Mouse (Mus musculus) urinary bladder, postnatal 25 days (tissue): Measurements from ENCODE around the gene Sapcd1.

Experiments used
- DNase-seq: peaks from one replicate; pipeline ENCODE4 v3.0.0; 2022; ENCODE audit warnings: low spot score

Gene Sapcd1

GRCm38 (mm10) chr17:35027277-35028068 lies at the start of gene Sapcd1:
Gene Sapcd1, minus strand, starts transcription at chr17:35028016.
- no peak for DNase-seq

- DNase-seq: no peak
These were observed 49.5 kb upstream of the Sapcd1 start for GRCm38 (mm10) chr17:35077285-35077684.

DNA sequence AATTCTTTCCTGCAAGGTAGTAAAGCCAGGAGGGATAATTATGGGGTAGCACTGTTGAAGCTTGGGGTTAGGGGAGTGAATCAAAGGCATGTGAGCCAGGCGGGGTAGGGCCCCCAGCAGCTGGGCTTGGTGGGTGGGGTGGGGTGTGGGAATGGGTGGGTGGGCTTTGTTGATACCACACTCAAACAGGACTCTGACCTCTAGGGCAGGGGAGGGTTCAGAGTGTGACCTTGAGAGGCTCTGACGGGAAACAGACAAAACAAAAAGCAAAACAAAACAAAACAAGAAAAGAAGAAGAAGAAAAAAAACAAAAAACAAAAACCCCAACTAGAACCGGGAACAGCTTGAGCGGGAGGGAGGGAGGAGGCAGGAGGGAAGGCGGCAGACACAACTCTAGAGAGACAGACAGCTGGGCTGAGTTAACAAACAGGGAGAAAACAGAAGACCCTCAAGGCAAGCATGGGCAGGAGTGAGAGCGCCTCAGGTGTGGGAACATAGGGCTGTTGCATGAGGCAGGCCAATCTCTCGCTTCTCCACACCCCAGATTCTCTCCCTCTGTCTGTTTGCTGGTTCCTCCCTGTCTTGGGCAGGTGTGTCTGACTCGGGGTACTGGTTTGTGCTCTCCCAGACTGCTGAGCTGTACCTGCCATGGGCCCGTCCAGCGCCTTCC lies 48.8 kb upstream of the Sapcd1 start, which contains the start of gene Ly6g6e:
TSS of gene Ly6g6e (plus strand) at position 396 of the 670 bp plus-strand sequence.
- DNase-seq: no peak

DNA sequence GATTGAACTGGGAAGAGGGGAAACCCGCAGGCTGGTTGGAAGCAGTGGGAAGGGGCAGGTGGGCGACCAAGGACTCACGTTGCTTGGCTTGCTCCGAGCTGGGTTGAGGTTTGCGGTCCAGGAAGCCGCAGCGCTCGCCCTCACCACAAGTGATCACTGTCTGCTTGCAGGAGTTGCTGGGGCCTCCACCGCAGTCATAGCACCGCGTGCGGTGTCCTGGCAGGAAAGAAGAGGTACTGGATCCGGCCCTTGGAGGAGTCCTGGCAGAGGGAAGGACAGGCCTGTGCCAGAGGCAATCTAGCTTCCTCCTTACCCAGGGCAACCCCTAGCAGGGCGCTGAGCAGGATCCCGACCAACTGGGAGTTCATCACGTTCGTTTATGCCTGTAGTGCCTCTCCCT lies 46.3 kb upstream of the Sapcd1 start:
- no peak for DNase-seq

GRCm38 (mm10) chr17:35071454-35071853 lies 43.6 kb upstream of the Sapcd1 start:
- DNase-seq: no peak

GRCm38 (mm10) chr17:35070556-35071229 lies 42.9 kb upstream of the Sapcd1 start:
- no peak for DNase-seq

DNA sequence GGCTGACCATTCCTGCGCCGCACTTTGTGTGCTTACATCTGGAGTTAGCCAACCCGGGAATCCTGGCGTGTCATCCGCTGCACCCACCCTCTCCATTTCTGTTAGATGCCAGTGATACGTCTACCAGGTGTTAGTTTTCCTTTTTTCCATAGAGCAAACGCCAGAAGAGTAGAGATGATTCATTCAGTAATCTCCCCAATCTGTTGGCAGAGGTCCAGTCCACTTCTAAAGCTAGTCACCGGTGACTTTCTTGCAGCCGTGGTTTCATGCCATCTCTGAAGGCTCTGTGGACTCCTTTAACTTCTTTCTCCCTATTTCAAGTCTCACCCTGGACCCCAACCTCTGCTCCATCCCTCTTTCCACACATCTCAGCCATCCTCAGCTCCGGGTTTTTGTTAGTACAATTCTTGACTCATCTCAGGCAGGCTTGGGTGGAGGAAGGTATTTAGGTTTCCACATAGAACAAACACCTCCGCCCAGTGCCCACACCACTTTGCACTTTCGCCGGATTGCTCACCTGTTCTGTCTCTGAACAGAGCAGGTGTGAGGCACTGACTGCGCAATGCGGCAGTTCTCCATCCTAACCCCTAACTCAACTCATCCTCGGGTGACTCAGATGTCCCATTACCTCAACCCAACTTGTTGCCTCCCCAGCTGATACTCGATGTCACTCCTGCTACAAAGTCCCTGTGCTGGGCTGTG lies 40.5 kb upstream of the Sapcd1 start:
- no peak for DNase-seq

- DNase-seq: no peak
These were observed 38.3 kb upstream of the Sapcd1 start, which contains the start of gene Mpig6b for GRCm38 (mm10) chr17:35066084-35066483. Gene Mpig6b, minus strand, starts transcription at chr17:35066184.

GRCm38 (mm10) chr17:35064951-35065947 lies 37.4 kb upstream of the Sapcd1 start, which contains the start of gene Ly6g6c:
Gene Ly6g6c, plus strand, starts transcription at chr17:35065388.
- DNase-seq: peak; percentile 50

DNA sequence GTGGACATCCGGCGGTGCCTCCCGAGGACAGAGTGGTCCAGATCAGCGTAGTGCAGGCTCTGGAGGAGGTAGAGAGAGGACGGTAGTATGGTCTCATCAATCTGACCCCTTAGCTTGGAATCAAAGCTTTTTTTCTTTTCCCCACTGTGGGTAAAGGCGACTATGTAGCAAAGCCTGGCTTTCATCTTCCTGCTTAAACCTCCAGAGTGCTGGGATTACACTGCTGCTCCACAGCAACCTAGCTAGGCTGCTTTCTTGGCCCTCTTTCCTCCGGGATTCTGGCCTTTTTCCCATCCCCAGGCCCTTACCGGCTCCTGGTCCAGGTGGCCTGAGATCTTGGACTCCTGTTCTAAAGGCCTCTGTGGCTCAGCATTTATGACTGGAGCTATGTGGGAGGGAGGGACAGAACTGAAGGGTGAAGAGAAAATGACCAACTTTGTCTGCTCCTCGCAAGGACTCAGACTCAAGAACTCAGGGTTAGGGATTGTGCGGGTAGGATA lies 36.6 kb upstream of the Sapcd1 start:
- DNase-seq: no peak

DNA sequence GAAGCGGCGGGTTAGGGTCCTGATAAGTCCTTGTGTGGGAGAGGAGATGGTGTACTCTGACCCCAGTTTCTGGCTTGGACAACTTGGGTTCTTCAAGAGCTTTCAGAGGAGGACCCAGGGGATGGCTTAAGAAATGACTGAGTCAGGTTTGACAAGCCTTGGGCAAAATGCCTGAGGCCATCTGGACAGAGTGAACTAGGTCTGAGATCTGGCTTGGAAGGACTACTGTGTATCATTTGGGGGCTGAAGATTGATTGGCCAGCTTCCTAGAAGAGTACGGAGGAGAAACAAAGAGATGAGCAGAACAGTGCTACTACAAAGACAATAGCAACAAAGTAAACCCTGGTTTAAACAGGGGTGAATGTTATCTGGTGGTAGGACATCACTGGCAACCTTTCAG lies 35.6 kb upstream of the Sapcd1 start:
- DNase-seq: no peak

DNA sequence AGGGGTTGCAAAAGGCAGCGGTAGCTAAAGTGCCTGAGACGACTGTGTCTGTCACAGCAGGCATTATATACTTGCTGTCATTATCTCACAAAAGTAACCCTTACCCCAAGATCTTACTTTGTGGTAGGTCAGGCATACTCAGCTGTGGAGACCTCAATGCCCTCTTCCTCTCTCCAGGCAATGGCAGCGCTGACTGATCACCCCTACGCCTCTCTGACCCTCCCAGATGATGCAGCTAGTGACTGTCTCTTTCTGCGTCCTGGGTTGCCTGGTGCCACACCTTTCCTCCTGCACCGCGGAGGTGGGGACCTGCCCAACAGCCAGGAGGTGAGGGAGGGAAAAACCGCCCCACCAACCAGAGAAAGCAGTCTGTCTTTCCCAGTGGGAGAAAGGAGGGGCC lies 33.5 kb upstream of the Sapcd1 start:
- no peak for DNase-seq

DNA sequence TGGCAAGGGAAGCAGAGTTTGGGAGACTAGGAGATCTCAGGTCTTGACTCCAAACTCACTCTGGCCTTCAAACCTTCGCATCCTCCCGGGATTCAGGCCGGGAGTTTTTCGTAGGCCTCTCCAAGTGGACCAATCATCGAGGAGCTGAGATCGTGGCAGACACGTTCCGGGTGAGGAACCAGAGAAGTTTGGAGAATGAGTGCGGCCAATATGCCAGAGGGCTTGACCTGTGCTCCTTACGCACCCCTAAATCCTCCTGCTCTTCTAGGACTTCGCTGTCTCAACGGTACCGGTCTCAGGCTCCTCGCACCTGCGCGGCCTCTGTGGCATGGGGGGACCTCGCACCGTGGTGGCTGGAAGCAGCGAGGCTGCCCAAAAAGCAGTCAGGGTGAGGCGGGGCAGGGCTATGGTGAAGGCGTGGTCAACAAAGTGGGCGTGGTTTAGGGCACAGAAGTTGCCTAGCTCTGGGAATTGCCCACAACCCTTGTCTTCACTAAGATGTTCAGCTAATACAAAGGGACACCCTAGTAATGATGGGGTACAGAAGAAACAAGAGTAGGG lies 33.0 kb upstream of the Sapcd1 start:
- no peak for DNase-seq

DNA sequence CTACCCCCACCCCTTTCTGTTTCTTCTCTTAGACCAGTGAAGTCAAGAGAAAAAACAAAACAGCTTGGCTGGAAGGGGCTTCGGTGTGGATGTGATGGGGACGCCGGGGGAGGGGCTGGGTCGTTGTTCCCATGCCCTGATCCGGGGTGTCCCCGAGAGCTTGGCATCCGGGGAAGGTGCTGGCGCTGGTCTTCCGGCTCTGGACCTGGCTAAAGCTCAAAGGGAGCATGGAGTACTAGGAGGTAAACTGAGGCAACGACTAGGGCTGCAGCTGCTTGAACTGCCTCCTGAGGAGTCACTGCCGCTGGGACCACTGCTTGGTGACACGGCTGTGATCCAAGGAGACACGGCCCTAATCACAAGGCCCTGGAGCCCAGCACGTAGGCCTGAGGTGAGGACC lies 32.3 kb upstream of the Sapcd1 start:
- no peak for DNase-seq

- peak; percentile 83 for DNase-seq
These were observed 31.4 kb upstream of the Sapcd1 start, which contains the start of gene Ddah2 for GRCm38 (mm10) chr17:35058911-35059892. Gene Ddah2, plus strand, starts transcription at chr17:35059035.

DNA sequence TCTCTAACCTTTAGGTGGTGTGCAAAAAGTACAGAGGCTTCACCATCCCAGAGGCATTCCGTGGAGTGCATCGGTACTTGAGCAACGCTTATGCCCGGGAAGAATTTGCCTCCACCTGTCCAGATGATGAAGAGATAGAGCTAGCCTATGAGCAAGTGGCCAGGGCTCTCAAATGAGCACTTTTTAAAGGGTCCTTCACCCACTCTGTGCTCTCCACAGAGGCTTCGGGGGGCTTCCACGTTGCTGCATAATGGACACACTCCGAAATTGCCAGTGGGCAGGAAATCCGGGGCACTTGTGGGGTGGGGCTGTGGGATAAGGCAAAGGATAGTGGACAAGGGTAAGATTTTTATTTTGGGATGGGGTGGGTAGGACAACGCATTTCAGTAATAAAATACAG lies 30.5 kb upstream of the Sapcd1 start:
- no peak for DNase-seq

DNA sequence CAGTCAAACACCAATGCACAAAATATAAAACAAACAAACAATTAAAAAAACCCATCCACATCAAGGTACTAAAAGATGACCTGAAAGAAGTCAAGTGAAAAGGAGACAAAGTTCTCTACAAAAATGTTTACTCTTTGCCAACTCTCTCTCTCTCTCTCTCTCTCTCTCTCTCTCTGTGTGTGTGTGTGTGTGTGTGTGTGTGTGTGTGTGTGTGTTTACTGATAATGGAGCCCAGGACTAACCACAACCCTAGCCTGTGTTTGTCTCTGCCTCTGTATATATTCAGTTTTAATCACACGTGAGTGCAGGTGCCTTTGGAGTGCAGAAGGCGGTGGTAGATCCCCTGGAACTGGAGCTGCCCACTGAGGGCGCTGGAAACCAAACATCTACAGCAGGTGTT lies 29.3 kb upstream of the Sapcd1 start:
- no peak for DNase-seq

DNA sequence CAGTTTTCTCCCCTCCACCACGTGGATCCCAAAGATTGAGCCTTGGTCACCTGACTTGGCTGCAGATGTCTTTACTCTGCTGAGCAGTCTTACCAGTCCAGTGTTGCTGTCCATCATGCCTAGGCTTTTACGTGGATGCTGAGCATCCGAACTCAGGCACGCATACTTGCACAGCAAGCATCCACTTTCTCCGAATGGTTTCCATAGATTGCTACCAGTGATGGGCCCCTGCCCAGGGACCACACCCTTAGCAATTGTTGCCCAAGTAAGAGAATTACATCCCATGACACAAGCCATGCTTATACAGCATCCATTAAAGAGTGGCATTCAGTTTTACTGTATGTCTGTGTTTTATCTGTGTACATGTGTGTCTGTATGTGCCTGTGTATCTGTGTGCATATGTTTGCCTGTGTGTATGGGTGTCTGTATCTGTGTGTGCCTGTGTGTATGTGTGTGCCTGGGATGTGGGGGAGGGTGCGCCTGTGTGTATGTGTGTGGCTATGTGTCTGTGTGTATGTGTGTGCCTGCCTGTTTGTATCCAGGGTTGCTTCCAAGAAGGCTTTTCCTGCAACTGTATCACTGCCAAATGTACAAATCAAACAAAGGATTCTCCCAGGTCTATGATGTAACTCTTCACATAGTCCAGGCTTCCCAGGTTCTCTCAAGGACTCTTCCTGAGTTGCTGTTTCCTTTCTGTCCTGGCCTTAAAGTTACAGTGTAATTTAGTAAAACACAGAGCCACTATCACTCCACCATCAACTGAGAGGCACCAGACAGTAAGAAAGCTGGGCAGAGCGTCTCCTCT lies 28.1 kb upstream of the Sapcd1 start:
- DNase-seq: no peak
